Mouse (Mus musculus) kidney, adult 9 months (tissue): Measurements from ENCODE around the gene Atoh8.
A peak's percentile ranks its signal among the peaks of the same experiment; 100 is the strongest.

Source experiments
- DNase-seq: peaks from one replicate; pipeline ENCODE4 v3.0.0; 2022

Gene Atoh8

DNA sequence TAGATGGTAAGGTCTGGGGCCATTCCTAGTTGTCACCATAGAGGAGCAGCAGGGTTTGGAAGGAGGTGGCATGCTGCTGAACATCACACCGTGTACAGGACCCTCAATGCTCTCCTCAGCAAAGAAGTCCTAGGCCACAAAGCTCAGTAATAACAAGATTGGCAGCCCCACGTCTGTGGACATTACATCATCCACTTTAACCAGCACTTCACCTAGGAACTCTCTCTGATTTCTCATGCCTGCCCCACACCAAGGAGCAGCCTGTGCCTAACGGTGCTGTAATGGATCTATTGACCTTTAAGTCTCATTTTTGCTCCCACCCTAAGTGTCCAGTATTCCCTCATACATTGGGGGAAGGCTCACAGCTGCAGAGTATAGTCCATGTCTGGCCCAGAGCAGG lies 9.7 kb downstream of the Atoh8 start:
- DNase-seq: no peak

DNA sequence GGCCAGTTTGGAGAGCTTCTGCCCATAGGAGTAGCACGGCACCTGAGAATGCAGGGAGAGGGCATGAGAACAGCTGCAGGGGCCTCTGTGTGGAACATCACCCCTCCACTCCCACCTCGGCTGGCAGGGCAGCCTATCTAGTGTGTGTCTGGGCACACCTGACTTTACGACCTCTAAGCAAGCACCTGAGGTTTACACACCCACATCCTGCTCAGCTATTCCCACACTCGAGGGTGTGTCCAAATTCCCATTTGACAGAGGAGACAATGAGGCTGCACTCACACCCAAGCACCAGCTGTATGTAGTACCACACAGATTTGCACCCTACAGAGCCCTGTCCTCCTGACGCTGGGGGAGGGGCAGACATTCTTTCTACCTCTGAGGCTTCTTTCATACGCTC lies 11.5 kb downstream of the Atoh8 start:
- no peak for DNase-seq

DNA sequence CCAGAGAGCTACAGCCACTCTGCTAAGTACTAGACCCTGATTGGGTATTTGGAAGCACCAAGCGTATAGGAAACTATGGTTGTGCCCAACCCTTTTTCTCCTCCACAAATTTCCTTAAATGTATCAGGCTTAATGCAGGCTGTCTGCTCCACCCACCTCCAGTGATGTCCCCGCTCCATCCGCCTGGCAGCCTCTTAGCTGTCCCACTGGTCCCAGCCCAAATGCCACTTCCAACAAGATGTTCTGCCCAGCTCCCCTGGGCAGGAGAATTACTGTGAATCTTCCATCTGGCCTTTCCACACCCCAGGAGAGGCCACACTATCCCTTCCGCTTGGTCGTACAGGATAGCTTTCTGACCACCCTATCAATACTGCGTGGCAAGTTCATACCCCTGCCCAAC lies 12.5 kb downstream of the Atoh8 start:
- DNase-seq: no peak

DNA sequence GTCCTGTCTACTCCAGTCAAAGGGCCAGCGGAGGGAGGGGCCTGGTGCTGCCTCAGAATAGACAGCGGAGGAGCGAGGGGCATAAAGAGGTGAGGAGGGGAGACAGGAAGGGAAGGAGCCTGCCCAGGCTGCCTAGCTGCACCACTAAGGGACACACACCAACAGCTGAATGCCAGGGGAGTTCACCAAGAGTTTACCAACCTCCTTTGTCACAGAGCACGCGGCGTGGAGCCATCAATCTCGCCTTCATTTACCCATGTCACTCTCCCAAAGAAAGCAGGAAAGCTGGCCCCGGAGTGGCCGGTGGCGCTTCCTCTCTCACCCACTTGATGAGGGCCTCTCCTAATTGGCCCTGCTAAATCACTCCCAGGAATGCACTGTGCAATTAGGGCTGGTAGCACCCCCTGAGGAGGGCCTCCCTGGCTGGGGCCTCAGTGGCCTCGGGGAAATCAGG lies 13.1 kb downstream of the Atoh8 start:
- DNase-seq: no peak

DNA sequence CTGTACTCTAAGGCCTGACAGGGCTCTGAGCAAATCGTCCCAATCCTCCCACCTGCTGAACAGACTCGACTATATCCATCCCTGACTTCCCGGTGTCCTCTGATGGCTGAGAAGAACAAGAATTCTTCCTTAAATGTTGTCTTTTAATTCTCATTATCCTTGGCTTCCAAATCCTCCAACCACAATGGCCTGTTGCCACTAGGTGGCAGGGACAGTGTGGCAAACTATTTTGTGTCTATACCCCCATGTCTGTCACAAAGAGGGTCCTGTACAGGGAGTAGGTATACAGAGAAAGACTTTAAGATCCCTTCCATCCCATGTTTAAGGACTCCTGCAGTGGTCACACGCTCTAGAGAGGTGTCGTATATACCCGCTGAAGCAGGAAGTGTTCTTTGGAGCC lies 14.1 kb downstream of the Atoh8 start:
- DNase-seq: no peak

DNA sequence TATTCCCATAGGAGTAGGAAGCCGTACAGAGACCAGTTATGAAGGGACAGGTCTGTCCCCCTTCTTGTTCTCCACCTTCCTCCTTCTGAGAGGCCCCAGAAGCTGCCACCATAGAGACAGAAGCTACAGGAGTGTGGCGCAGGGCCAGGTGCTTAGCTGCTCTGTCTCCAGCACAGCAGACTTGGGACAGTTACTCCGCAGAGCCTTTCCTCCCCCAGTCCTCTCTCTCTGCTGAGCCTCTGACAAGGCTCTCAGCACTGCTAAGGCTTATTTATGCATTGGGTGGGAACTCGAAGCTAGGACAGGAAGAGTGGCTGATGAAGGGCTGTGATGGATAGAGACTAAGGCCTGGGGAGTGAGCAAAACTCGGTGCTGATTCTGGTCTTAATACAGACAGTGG lies 15.8 kb downstream of the Atoh8 start:
- no peak for DNase-seq

DNA sequence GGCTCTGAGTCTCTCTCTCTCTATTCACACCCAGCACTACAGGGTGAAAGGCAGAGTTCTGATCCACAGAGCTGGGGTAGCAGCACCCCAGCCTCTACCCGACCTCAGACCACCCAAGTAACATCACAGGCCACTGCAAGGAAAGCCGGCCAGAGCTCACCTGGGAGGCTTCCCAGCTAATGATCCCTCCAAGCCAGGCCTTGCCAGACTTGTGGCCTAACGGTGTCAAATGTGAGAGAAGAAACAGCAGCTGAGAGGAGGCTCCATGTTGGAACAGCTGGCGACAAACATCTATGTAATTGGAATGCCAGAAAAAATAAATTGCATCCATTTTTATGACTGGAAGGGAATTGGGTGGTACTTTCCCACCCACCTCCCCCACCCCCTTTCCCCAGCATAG lies 17.1 kb downstream of the Atoh8 start:
- no peak for DNase-seq

DNA sequence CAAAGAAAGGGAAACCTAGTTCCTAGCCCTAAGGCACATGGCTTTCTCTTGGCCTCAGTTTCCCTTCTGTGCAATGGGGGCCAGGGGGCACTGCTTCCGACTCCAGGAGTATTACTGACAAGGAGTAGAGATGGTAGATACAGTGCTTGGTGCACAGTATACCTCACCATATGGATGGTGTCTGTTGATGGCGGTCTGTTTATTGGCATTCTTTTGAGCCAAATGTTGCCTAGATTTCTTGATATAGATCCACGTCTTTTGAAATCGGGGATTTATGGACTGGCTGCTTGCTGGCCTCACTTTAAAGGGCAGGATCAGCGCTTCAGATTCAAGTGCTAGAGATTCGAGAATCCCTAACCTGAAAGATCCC lies 18.0 kb downstream of the Atoh8 start:
- DNase-seq: no peak

DNA sequence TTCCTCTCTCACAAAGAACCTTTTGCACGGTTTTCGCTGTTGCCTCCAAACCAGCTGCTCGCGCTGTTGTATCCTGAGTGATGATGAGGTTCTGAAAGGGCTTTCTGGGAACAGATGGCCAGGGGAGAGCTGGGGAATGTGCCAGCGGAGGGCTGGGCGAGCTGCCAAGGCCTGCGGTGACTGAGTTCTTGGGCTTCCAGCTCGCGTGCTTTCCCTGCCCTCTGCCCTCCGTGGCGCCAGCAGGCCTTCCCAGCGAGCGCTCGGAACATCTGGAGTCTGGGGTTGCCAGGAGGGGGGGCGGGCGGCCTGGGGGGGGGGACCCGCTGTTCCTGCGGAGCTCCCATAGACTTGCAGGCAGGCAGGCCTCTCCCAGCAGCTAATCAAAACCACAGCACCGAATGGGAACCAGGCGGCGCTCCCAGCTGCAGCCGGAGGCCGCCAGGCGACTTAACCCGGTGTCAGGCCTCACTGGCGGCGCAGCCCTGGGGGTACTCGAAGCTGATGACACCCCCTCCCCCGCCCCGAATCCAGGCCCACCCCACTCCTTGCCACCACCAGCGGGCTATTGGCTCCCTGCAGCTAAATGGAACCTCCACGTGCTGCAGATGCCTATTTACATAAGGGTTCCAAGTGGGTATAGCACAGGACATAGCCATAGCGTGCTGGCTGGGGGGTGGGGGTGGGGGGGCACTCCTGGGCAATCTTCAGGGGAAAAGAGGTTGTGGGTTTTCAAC lies 18.5 kb downstream of the Atoh8 start:
- DNase-seq: peak; percentile 99

DNA sequence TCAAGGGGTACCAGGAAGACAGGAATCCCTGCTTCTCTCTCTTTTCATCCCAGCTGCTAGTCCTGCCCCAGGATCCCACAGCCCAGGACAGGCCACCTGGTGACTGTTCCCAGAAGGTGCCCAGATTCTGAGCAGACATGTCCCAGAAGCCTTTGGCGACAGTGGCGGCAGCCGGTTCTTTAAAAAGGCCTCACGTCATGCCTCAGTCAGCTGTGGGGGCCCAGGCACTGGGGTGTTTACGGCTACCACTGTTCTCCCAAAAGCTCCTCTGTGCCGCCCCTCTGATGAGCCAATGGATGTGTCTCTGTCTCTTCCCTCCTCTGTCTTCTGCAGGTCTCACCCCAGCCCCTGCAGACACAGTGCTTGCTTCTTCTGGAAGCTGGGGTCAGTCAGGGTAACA lies 19.8 kb downstream of the Atoh8 start:
- no peak for DNase-seq

DNA sequence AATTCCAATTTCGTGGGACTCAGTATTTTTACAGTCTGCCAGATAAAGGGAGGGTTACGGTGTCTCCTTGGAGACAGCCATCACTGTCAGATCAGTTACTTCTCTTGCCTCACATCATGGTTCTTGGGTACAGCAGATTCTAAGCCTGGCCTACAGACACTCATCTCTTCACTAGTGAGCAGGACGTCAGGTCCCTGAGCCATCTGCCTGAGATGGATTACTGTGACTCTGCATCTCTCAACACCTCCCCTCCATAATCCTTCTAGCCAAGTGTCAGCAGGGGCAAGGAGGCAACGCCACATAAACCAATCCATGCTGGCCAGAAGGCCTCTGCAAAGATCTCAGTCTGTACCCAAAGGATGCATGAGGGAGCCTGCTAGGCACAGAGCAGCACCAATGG lies 24.0 kb downstream of the Atoh8 start:
- no peak for DNase-seq

DNA sequence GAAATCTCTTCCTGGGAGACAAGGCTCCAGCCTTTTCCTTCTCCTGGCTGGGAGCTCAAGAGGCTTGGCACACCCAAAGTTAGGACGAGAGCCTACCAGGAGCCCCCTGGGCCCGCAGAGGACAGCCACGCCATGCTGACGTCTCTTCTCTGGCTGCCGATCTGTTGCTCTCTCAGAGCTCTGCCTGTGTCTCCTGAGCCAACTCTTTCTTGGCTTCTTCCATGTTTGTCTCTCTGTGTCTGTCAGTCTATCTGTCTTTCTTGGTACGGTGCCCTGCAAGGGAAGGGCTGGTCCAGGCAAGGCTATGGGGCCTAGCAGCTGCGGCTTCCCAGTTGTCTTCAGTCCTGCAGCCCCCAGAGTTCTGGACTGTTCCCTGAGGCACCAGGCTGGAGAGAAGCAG lies 24.6 kb downstream of the Atoh8 start:
- DNase-seq: no peak

DNA sequence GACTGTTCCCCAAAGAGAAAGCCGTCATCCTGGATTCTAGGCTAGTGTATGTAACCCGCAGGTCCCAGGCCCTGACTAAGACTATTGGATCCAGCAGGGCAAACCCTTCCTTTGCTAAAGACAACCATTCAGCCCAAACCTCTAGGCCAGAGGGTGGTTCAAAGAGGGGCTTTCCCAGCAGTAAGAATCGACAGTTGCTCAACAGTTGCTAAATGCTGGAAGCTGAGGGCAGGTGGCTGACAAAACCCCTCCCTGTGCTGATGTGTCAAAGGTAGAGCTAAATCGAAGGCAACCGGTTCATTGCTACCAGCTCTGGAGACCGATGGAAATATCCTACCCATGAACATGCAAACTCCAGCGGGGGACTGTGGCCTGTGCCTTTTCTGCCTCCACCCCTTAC lies 25.6 kb downstream of the Atoh8 start:
- no peak for DNase-seq

DNA sequence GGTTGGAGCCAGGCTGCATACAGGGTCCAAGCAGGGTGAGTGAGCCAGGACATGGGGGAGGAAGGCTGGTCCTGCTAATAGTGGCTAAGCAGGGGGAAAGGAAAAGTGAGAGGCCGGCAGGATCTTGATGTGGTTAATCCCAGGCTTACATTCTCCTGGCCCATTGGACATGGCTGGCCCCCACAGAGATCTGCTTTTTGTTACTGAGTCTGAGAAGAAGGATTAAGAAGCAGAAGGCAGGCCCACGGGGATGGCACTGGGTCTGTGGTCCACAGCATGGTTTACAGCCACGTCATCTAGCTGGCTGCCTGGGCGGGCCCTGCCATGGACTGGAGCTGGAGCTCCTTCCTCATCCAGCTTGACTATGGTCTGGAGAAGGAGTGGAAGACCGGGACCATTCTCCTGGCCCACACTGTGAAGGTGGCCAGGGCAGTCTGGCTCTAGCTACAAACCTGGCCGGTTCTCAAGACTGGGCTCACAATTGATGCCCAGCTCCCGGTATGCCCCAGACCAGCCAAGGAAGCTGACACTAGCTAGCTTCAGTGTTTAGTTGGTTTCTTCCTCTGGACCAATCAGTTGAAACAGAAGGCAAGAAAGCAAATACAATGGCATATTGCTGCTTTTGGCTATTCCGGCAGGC lies 26.9 kb downstream of the Atoh8 start:
- DNase-seq: no peak

DNA sequence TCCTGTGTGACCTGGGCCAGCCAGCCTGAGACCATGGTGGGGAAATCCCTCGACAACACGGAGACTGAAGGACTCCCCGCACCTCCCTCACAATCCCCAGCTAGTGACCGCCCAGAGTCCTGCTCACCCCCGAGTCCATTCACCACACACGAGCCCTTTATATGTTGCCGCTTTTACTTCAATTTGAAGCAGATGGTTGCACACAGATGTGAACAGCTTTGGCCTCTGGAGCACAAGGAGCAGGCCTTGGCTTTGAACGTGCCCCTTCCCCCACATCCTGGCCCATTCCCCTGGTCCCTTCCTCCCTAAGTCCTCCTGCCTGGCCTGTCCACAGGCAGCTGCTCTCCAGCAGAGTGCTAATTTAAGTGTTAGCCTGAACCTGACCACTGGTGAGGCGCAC lies 29.4 kb downstream of the Atoh8 start:
- DNase-seq: no peak

DNA sequence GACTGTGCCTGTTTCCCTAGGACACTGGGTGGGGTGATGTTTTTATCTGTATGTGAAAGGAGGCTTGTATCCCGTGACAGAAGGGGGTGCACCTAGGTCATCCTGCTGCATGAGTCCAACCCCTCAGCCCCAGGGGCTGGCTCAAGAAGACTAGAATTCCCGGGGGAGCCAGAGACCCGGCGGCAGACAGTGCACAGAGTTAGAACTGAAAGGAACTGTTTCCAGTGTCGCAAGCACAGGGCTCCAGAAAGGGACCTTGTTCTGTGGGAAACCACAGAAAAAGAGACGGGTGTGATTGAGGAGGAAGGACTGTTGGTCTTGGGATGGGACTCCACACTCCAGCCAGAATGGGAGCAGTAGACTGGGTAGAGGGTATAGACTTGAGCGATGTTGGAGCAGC lies 30.5 kb downstream of the Atoh8 start:
- no peak for DNase-seq

DNA sequence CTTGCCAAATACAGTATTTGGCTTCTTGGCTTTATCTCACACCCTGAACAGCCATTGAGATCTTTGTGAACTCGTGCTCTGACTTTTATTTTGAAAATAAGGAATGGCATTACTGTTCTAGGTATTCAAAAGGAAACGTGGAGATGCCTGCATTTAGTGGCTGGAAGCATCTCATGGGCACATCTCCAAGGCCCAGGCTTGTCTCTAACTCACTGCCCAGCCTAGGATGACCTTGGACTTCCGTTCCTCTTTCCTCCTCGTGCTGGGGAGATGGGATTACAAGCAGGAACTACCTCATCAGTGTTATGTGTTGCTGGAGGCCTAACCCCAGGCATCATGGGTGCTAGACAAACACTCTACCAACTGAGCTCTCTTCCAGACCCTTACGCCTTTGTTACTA lies 32.1 kb downstream of the Atoh8 start:
- peak; percentile 31 for DNase-seq

DNA sequence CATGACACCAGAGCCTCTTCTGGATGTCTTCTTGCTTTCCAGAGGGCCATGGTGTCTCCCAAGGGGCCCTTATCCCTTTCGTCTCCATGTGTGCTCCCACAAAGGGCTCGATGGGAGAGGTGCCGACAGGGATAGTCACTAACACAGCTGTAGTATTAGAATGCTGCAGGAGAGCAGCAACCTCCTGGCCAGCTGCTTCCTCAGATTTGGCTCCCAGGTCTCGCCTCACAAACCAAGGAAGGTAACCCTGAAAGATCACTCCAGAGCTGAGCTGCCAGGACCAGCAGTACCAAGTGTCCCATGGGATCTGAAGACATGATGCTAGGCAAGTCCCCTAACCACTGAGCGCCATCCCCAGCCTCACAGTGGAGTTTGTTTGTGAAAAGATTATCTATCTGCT lies 32.6 kb downstream of the Atoh8 start:
- no peak for DNase-seq

DNA sequence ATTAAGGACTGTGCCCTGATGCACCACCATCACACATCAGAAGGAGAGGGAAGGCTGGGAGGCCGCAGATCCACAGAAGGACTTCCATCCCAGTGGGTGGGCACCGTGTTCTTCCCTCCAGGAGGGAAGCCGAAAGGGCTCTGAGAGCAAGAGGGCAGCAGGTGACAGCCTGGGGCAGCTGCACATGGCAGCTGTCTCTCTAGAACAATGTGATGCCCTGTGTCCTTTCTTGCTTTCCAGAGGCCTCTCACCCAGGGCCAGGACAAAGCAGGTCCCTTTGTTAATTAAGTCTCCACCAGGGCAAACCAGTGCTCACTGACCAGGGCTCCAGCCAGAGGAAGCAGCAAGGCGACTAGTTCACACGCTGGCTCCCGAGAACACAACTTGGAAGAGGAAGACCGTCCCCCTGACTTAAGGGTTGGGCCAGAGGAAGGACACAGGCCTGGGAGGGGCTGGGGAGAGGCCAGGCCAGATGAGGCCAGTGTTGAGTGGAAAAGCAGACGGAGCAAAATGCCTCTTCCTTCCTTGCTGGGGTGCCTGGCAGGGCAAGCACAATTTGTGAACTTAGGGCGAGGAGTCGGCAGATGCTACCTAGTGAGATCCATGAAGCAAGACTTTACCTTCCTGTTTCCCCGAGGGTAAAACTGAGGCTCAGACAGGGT lies 34.7 kb downstream of the Atoh8 start:
- DNase-seq: peak; percentile 50

DNA sequence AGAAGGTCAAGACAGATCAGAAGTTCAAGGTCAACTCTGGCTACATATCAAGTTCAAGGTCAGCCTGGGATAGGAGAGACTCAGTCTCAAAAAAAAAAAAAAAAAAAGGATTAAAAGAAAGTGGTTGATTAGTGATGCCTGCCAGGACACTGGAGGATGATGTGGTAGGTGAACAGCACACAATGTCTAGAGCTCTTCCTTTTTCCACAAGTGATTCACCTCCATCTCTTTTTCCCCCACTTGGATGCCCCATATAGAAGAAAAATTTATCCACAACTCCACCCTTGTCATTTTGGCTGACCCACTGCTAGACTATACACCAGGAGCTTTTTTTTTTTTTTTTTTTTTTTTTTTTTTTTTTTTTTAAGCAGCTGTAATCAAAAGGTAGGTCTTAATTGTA lies 37.9 kb downstream of the Atoh8 start:
- DNase-seq: no peak

DNA sequence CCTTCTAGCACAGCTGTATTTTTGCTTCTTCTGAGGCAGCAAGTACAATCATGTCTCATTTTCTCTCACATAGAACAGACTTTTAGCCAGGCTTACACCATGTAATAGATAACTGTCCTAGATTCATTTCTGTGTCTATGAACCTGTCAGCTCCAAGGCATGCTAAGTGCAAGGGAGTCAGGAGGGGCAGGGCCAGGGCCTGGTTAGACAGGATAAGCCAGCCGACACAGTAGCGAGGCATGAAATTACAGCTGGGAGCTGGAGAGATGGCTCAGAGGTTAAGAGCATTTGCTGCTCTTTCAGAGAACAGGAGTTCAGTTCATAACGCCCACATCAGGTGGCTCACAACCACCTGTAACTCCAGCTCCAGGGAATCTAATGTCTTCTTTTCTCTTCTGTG lies 38.7 kb downstream of the Atoh8 start:
- DNase-seq: no peak

DNA sequence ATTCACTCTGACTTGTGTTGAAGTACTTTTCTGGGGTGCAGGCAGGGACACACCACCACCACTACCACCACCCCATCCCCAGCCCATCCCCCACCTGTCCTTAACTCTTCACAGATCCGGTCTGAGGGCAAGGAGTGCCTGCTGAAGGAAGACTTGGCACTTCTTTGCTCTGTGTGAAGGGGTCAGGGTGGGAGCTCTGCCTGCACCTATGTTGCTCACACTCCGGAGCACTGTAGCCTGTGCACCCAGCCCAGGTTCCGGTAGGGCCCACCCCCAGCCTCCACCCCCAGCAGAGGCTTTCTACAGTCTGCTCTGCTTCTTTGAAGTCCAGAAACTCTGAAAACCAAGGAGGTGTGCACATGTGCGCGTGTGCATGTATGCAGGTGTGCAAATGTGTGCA lies 44.8 kb downstream of the Atoh8 start:
- no peak for DNase-seq

DNA sequence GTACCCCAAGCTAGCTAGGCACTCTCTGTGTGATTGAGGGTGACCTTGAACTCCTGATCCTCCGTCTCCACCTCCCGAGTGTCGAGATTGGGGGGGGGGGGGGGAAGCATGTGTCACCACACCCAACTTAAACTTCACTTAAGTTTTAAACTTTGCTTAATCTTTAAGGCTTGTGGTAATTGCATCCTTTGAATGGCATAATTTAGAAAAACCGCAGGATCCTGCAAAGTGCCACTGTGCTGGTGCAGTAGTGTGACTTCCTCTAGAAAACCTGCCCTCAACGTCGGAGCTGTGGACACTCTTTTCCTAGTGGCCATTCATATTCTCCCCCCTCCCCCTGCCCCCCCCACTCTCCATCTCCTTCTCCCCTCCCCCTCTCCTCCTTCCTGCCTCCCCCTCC lies 45.3 kb downstream of the Atoh8 start:
- DNase-seq: no peak

DNA sequence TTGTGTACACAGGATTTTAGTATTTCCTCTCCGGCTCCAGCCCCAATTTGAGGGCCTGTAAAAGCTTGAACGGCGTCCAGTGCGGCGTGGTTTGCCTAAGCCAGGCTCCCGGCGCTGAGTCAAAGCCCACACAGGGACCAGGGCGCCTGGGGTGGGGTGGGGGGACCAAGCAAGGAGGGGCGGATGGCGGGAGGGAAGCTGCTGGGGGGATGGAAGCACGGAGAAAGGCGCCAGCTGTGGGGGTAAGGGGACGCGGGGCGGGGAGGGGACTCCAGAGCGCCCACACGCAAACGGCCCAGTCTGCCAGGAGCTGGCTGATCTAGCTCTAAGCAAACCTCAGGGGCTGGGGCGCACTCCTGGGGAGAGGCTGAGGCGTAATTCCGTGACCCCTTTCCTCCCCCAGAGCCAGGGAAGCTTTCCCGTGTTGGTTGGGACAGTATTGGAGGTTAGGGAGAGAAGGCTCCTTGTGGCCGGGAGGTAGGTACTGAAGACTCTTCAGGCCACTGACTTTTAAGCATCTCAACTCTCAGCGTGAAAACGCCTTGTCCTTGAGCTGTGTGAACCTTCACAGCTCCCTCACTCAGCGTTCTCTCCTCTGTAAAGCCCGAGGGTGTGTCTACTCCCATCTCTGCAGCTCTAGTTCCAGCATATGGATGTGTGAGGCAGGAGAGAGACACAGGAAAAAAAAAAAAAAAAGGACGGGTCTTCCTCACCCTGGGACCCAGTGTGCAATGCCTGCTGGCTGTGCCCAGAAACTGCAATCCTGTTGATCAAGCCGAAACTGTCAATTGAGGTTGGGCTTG lies 46.1 kb downstream of the Atoh8 start:
- peak; percentile 14 for DNase-seq
